Mouse (Mus musculus) retina, embryonic 14.5 days (tissue): Measurements from ENCODE around the gene Aff3.

Experiments
- DNase-seq: peaks from one replicate; pipeline ENCODE4 v3.0.0-alpha.2; 2015; ENCODE audit warnings: low spot score

Aff3 gene

DNA sequence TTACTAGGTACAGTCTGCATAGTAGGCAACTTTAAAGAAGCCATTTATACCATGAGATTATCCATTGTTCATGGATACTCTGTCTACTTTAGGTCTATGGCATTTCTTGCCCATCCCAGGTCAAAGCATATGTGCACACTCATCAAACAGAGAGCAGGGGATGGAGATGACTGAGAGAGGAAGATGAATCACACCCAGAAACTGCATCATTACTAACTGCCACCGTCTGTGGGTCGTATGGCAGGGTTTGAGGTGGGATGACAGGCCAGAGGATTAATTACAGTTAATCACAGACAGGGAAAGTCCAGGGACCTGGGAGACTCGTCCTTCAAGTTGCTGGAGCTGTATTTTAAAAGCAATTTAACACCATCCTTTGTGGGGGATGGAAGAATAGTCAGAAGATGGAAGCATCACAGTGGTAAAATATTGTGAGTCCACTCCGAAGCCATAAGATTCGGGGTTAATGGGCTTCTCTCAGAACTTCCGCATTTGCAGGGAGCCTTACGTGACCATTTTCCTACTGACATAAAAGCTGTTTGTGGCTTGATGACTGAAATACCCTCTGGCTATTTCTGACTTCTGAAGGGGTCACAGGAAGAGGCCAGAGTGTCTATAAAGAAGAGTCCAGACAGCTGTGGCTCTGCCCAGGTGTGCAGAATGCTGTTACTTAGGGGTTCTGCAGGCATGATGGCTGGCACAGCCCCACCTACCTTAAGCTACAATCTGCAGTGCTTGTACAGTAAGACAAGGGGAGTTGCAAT lies 427.5 kb downstream of the Aff3 start:
- no peak for DNase-seq

DNA sequence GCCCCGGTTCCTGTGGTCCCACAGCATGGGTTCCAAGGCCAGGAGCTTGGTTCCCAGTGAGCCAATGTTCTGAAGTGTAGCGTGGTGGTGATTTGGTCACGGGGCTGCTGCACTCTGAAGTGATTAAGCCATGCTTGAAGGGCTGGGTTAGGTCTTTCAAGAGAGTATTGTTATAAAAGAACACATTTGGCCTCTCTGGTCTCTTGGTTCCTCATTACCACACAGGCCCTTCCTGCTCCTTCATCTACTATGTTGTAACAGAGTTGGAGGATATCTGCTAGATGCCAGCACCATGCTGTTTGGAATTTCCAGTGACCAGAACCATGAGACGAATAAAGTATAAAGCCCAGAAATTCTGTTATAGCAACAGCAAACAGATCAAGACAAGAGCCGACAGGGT lies 431.6 kb downstream of the Aff3 start:
- DNase-seq: no peak

DNA sequence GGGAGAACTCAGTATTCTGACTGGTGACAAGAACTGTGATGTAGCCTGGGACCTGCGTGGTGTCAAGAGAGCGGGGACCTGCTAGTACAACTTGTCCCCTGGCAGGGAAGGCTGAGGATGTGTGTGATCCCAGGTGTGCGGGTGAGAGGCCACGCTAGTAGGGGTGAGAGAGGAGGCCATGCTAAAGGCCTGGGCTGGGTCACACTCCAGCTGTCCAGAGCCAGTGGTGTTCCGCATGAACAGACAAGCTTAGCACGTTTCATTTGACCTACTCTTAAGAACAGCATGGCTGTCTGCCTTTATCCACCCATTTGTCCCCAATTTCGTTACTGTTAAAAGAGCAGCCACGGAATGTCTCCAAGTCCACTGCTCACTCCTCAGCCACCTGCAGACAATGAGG lies 434.7 kb downstream of the Aff3 start:
- no peak for DNase-seq

DNA sequence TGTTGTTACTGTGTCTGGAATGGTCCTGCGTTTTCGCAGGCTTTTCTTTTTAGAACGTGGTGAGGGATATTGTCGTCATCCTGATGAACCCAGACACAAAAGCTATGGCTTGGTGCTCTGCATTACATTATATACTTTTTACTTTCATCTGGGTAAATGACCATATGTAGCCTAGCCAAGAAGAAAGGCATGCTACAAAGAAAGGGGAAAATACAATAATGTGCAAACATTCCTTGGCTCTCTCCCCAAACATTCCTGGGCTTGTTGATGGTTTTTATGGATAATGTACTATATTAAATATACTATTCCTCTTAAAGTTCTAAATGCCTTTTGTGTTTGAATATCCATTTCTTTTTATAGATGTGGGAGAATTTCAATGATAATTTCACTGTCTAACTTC lies 435.9 kb downstream of the Aff3 start:
- no peak for DNase-seq

DNA sequence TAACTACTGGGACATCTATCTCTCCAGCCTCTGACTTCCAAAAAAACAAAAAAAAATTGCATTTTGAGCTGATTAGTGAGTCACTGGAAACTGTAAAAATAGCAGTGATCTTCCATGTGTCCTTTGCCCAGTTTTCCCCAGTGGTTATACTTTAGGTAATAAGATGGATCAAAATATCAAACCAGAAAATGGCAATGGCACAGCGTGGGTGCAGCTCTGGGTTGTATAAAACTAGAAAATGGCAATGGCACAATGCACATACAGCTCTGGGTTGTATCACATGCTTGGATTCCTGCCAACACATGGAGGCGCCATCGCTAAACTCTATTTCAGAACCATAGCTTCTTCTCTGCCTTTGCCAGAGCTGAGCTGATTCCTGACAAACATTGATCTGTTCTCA lies 439.6 kb downstream of the Aff3 start:
- peak; percentile 11 for DNase-seq

DNA sequence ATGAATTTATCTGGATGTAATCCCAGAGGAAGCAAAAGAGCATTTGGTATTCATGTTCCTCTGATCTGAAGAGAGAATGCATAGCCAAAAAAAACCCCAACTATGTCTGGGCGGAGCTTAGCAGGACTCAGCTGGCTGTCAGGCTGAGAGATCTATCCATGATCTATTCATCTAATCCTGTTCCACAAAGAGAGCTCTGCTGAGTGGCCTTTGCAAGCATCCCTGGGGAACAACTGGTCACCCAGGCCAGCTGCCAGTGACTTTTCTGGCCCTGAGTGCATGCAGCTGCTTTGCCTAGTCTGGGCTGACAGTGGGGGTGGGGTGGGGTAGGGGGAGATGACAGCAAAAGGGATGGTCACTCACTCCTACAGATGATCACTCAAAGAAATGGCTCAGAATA lies 442.6 kb downstream of the Aff3 start:
- DNase-seq: peak; percentile 33

DNA sequence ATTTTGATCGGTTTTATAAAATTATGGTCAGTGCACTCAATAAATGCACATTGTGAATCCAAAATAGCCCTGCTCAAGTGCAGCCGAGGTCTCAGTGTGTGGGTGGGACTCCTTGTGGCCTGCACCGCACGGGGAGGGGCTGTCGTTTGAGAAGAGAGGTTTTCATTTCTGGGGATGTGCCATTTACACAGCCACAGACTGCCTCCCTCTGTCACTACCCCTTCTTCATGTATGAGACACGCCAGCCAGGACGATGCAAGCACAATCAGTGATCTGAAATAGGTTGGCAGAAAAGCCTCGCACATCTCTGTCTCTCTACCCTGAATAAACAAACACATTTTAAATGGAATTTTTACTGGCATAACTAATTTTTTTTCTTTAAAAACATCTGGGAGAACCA lies 443.3 kb downstream of the Aff3 start:
- no peak for DNase-seq

DNA sequence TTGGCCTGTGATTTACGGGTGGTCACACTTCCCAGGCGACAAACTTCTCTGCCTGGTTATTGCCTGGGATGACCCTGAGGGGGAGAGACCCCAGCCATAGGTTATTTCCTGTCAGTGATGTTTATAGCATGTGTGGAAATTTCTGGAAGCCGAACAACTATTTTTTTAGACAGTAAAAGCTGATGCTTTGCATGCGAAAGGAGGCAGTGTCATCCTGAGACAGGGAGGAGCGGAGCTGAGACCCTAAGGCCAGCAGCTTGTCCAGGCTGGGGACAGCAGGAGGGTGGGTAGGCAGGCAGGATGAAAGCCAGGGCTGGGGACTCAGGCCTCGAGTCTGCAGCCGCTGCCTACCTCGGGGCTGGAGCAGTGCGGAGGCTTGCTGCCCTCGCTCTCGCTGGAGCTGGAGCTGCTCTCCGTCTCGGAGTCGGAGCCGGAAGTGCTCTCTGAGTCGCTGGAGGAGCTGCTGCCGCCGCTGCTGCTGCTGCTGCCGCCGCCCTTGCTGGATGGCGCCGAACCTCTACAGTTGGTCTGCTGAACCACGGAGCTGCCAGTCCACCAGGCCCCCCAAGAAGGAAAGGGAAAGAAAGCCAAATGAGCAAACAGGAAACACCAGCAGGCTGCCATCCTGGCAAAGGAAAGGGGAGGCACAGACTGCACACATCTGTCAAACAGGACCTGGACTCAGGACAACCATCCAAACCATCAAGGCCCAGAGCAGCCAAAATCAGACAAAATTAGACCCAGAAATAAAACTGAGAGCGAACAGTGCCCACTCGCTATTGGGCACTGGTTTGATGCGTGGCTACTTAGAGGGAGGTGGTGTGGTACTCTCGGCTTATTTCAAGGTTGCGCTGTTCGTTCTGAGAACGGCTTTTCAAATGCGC lies 446.6 kb downstream of the Aff3 start:
- no peak for DNase-seq

DNA sequence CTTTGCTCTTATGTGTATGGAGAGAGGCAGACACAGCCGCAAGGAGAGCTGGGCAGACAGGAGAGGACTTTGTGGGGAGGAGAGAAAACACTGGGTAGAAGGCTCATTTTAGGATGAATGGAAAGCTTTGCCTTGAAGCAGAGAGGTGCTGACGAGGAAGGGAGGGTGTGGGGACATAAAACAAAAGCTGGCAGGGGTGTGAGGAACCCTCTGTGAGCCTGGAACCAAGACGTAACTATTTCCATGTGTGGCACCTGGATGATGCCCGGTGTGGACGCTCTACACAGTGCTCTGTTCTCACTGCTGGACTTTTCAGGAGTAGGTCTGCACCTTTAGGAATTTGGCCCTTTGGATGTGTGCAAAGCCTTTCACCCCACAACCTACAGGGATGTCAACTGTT lies 447.7 kb downstream of the Aff3 start:
- no peak for DNase-seq

DNA sequence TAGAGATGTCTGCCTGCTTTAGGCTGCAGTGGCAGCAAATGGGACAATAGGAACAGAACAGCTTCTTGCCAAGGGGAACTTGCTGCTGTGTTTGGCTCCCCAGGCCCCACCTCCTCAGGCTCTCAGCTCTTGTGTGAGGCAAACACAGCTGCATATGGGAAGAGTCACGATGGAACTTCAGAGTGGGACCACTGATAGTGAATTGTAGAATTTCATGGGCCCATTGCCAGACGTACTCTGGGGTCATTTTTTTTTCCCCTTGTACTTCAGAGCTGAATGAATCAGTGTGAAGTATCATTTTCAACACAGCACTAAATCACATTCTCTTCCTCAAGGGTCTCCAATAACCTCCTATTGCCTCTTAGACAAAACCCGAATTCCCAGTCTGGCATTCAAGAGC lies 451.4 kb downstream of the Aff3 start:
- DNase-seq: no peak

DNA sequence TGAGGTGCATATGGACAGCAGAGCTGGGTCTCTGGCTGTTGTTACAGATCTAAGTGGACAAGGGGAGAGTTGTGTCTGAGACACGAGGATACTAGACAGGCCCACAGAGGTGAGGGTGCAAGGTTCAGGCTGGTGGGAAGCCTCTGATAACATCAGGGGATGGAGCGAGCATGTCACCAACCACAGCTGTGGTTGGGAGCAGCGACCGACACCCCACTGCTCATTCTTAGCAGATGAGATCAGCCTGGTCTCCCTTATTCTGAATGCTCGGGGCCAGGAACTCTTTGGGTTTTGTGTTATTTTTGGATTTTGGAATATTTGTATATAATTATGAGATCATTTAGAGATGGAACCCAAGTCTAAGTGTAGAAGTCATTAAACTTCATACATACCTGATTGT lies 452.4 kb downstream of the Aff3 start:
- DNase-seq: no peak

DNA sequence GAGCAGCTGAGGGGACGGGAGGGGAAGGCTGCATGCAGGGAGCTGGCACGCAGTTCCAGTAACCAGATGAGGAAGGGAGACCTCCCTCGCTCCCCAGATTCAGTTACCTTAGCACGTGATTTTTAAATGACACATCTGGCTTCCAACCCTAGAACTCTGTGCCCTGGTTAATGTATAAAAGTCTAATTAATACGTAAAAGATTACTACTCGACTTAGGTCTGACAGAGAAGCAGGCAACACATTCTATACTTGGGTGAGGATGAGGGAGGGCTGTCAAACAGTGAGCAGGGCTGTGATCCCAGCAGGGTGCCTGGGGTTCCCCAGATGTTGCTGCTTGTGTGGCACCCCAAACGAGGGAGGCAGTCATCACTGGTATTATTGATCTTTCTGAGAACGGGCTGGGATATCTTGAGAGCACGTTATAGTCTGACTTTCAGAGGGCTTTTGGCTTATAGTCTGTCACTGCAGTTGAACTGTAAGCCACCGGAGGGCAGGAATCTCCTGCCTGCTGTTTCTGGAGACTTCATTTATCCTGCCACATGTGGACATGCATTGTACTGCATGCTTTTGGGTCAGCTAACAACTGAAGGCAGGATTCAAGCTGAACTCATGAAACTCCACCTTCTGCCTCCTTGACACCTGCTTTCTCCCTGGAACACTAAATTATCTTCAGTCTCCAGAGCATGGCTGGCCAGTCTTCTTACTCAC lies 462.1 kb downstream of the Aff3 start:
- DNase-seq: peak; percentile 56

DNA sequence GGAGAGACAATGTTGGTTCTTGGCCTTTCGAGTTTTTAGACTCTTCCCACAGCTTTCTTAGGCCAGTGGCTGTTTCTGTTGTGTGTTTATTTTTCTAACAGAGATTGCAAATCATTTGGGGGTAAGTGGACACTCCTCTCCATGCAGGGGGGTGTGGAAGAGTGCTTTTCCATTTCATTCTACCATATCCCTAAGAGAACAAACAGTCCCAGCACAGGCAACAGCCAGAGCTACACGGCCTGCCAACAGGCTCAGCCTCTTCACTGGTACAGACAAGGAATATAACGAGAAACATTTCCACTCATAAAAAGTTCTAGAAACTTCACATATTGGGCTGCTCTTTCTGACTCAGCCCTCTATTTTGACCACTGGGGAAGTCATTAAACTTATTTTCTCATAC lies 463.0 kb downstream of the Aff3 start:
- no peak for DNase-seq

DNA sequence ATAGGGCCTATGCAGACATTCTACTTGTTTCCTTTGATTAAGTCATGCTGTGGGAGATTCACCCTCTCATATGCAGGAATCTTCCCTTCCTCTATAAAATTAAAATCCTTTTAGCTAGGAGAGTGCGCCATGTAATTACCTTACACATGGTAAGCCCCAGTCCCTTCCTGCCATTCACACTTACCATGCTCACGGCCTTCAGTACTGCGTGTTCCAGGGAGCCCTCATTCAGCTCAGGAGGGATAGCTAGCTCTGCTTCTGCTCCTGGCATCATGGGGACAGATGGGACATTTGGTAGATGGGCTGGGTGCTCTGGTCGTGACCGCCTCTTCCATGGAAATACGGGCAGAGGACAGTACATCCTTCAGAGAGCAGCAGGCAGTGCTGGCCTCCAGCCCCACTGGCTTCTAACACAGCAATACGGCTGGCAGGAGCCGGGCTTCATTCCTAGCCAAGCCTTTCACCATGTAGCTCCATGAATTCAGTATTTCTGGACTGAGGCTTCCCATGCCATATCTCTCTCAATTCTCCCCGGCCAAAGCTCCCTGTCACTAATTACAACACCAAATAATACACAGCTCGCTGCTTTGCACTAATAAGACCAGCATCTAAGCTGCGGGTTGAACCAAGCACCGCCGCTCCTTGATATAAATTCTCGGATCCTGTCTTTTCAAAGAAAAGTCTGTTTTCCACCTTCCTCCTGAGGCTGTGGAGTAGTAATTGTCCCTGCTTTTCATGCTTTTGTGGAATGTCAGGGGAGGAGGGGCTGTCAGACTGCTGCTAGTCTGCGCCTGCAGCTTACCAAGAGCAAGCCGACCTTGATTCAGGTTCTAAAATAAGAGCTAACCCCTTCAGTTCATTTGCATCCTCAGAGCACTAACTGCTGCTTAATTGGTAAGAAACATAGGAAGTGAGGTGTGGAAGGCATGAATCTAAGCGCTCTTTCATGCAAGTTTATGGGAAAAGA lies 464.8 kb downstream of the Aff3 start:
- peak; percentile 39 for DNase-seq

DNA sequence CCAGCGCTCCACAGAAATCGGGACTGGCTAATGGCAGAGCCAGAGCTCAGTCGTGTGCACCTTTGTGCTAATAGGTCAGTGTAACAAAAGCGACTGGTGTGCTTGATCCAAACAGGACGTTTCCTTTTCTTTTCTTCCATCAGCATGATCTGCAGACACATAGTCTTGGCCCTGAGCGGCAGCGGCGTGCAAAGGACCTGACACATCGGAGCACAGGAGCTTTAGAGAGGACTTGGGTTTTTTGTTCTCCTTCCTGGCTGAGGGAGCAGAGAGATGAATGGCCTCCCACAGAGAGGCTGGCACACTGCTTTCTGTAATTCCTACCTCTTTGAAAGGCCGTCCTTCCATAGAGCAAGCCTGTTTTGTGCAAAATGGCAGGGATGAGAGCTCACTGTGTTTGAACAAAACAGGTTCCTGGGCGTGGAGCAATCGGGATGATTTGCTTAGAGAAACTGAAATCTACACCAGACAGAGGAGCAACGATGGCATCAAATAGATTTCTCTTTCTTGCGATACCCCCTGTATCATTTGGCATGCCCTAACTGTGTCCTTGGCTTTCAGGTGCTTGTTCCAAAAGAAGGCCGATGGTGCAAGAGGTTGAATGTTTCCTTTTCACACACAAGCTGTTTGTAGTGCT lies 466.2 kb downstream of the Aff3 start:
- no peak for DNase-seq

DNA sequence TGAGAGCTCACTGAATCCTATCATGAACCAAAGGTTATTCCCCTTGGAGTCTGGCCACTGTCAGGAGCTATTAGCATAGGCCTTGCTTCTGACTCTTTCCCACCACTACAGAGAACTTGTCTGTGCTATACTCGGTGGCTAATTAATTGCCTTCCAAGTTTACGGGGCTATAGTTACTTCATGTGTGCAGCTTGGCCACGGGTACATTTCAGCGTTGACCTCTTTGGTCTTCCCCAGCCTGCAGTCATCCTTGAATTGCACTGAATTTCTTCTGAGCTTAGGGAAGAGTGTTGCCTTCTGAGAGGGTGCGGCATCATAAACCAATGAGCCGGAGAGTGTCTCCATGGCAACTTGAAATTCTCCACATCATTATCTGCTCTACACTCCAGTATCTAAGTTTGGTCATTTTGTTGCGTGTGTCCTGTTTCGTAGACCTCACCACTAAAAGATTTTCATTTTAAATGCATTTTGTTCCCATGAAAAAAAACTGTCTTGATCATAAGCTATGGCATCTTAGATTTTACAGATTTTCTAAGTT lies 467.5 kb downstream of the Aff3 start:
- DNase-seq: peak; percentile 32

DNA sequence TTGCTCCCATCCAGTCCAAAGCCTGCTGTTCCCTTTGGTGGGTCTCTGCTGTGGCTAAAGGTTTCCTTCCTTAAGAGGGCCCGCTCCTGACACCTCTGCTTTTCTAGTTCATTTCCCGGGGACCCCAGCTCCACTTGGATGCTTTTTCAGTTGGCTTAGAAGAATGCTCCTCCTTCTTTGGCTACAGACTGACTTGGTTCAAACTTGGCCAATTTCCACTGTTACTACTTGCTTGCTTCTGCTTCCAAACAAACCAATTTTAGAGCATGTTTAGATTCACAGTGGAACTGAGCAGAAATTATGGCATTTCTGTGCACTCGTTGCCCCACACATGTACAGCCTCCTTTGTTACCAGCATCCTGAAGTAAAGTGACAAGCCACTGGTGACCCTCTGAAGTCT lies 469.0 kb downstream of the Aff3 start:
- DNase-seq: no peak

DNA sequence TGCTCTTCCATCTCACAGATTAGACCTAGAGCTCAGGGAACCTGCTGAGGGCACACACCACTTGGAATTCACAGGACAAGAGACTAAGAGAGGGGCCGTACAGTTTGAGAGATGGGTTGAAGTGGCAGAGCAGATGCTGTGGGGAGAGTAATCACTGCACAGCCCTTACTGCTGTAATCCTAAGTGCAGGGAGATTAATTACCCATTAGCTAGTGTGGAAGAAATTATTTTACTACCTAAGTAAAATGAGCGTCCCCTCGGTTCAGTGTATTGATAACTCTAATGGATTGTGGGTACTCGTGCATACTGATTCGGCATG lies 478.6 kb downstream of the Aff3 start:
- DNase-seq: no peak

DNA sequence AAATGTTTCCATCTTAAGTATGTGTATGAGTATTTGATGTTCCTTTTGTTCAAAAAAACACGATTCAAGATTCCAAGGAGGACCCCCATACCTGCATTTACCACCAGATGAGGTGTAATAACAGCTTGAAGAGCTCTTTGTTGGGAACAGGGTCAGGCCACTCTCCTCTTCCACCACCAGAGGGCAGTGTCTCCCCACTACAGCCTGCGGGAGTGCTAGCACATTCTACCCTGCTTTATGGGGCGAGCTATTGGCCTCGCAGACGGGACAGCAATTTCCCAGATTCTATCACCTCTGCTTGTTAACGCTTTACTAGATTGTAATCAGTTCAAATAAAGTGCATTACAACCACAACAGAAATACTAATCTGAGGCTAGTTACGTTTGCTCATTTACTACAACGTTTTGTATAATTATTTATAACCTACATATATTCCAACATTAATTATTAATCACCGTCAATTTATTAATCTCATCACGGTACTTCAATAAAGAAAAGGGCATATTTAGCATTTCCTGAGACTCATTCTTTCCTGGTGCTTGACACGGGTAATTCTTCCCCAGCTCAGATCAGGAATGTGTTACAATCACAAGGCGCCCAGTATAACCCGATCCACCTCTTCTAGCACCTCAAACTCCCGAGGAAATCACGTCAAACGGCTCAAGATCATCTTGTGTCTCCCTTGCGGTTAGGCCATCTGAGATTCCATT lies 479.1 kb downstream of the Aff3 start:
- peak; percentile 90 for DNase-seq

DNA sequence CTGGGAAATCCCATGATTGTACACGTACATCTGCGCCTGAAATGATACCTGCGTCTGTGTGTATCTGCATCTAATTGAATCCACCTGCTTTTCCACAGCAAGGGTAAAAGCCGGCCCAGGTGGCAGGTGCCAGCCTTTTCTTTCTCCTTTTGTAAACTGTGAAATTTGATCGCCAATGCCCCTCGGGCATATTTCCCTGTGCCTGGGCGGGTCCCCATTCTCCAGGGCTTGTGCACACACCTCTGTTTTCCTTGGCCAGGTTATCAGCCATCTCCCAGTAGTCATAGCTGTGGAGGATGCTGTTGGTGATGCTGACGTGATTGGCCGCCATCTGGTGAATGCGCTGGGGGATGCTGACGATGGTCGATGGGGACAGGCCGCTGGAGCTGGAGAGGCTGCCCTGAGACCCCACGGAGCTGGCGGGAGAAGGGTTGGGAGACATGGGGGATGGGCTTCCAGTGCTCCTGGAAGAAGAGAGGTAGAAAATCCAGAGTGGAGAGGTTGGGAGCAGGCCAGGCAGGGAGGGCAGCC lies 483.7 kb downstream of the Aff3 start:
- DNase-seq: no peak
